In genomic region chr10:75559676-75560548, GRCm38 (mm10) we compare ENCODE assay signal across 8 mouse cellular contexts. TPM values are rescaled to one million over a fixed set of nuclear protein-coding genes. Genes with fewer than 3 reads are reported as not detected.
DNase-seq lines count a peak whose midpoint lies in the region; ATAC-seq and TF ChIP-seq lines count a peak whose summit lies in the region.

Gene Lrrc75b (minus strand): TSS chr10:75560330.

- no peak for TF ChIP-seq POLR2A in CH12.LX (IDR thresholded peaks at IDR 0.05; ENCODE audit: low read depth, low read length)
- TF ChIP-seq POLR2A in olfactory bulb, adult 2 months (IDR thresholded peaks at IDR 0.05; ENCODE audit: insufficient read depth, low read depth, low read length) = no peak

- H3K4me3 ChIP-seq in CH12.LX (replicated peaks in 1 of 3; ENCODE audit: low read depth in 2 of 3, low read length in 2 of 3, poor library complexity in 1 of 3) = peak within 1 kb of the TSS in 1 of 3 experiments; percentile 15
- H3K4me3 ChIP-seq in embryonic facial prominence, embryonic 14.5 days (ENCODE audit: low read depth, low read length) = peak within 1 kb of the TSS; percentile 63
- peak within 1 kb of the TSS; percentile 62 for H3K4me3 ChIP-seq in heart, embryonic 15.5 days
- peak within 1 kb of the TSS; percentile 58 for H3K4me3 ChIP-seq in kidney, postnatal 0 days (replicated peaks; ENCODE audit: low read depth, low read length)
- H3K4me3 ChIP-seq in liver, embryonic 16.5 days (ENCODE audit: low read depth, low read length) = peak within 1 kb of the TSS; percentile 49
- peak within 1 kb of the TSS; percentile 59 for H3K4me3 ChIP-seq in olfactory bulb, adult 2 months (ENCODE audit: insufficient read depth, low read depth, low read length)

- H3K9me3 ChIP-seq in CH12.LX (replicated peaks; ENCODE audit: low read length) = no peaks in the 10 kb centered on the region
- no peaks in the 10 kb centered on the region for H3K9me3 ChIP-seq in embryonic facial prominence, embryonic 14.5 days (ENCODE audit: control insufficient read depth, low read length)
- H3K9me3 ChIP-seq in heart, embryonic 15.5 days (replicated peaks) = no peaks in the 10 kb centered on the region
- H3K9me3 ChIP-seq in kidney, postnatal 0 days (replicated peaks; ENCODE audit: low read length) = no peaks in the 10 kb centered on the region
- no peaks in the 10 kb centered on the region for H3K9me3 ChIP-seq in liver, embryonic 16.5 days (replicated peaks; ENCODE audit: control insufficient read depth, low read length)

- DNase-seq in CH12.LX (ENCODE audit: extremely low read depth) = no peak
- peak; percentile 84 for DNase-seq in adrenal gland, postnatal 14 days
- no peak for DNase-seq in embryonic facial prominence, embryonic 14.5 days (ENCODE audit: low spot score)
- DNase-seq in kidney, postnatal 0 days (ENCODE audit: low spot score) = peak; percentile 22
- DNase-seq in spleen, postnatal 4 days (ENCODE audit: low spot score in 2 of 2) = no peak

- H3K79me2 ChIP-seq in CH12.LX (replicated peaks; ENCODE audit: control insufficient read depth, extremely low read depth, insufficient read depth, poor library complexity, severe bottlenecking) = no peaks in the 10 kb centered on the region

- no peak within 1 kb of the TSS for H3K27ac ChIP-seq in CH12.LX (ENCODE audit: insufficient read depth, low read depth)
- peak within 1 kb of the TSS; percentile 55 for H3K27ac ChIP-seq in embryonic facial prominence, embryonic 14.5 days (replicated peaks; ENCODE audit: low read depth, low read length)
- H3K27ac ChIP-seq in heart, embryonic 15.5 days = no peak within 1 kb of the TSS
- H3K27ac ChIP-seq in kidney, postnatal 0 days = 0 out of 2 replicates have a peak within 1 kb of the TSS, but pooled peaks have one; percentile 19
- no peak within 1 kb of the TSS for H3K27ac ChIP-seq in liver, embryonic 16.5 days (ENCODE audit: low read length)
- H3K27ac ChIP-seq in olfactory bulb, adult 2 months (ENCODE audit: insufficient read depth, low read depth, low read length) = no peak within 1 kb of the TSS

- TF ChIP-seq RAD21 in CH12.LX (IDR thresholded peaks at IDR 0.05; ENCODE audit: low read depth, low read length) = no peak

- H3K4me1 ChIP-seq in CH12.LX (ENCODE audit: control insufficient read depth in 1 of 2, insufficient read depth in 2 of 2) = peaks cover 14 to 27% of the 10 kb centered on the region in 2 experiments
- peaks cover 33% of the 10 kb centered on the region for H3K4me1 ChIP-seq in embryonic facial prominence, embryonic 14.5 days (ENCODE audit: control insufficient read depth, insufficient read depth, low read length)
- peaks cover 40% of the 10 kb centered on the region for H3K4me1 ChIP-seq in heart, embryonic 15.5 days (replicated peaks)
- H3K4me1 ChIP-seq in kidney, postnatal 0 days (replicated peaks; ENCODE audit: insufficient read depth, low read length) = peaks cover 18% of the 10 kb centered on the region
- H3K4me1 ChIP-seq in liver, embryonic 16.5 days (ENCODE audit: control insufficient read depth, low read depth, low read length) = peaks cover 6% of the 10 kb centered on the region; the same call in 1 of the 2 replicates
- peaks cover 14% of the 10 kb centered on the region for H3K4me1 ChIP-seq in olfactory bulb, adult 2 months (ENCODE audit: control insufficient read depth, insufficient read depth, low read length)

- H3K9ac ChIP-seq in CH12.LX (ENCODE audit: insufficient read depth, low read depth) = no peak within 1 kb of the TSS
- H3K9ac ChIP-seq in embryonic facial prominence, embryonic 14.5 days (ENCODE audit: low read depth, low read length) = peak within 1 kb of the TSS; percentile 76
- peak within 1 kb of the TSS; percentile 58 for H3K9ac ChIP-seq in heart, embryonic 15.5 days
- peak within 1 kb of the TSS; percentile 75 for H3K9ac ChIP-seq in kidney, postnatal 0 days (ENCODE audit: low read depth, low read length)
- peak within 1 kb of the TSS; percentile 6; the same call in 1 of the 2 replicates for H3K9ac ChIP-seq in liver, embryonic 16.5 days (ENCODE audit: low read depth, low read length)

- TF ChIP-seq EP300 in CH12.LX (IDR thresholded peaks at IDR 0.05; ENCODE audit: low read length) = no peak

- in situ Hi-C loops in CH12.LX (cut with MboI; ENCODE audit: low pct_ligation_motif_present, low pct_unique_long_range_greater_than_20kb, low sequenced_read_pairs) = no loop called here

- WGBS in embryonic facial prominence, embryonic 14.5 days = 1% methylated on average over 49 of the region's 75 CpGs
- 1% methylated on average over 75 of the region's 75 CpGs for WGBS in heart, embryonic 15.5 days
- WGBS in kidney, postnatal 0 days = 1% methylated on average over 75 of the region's 75 CpGs
- 2% methylated on average over 66 of the region's 75 CpGs for WGBS in liver, embryonic 16.5 days (ENCODE audit: insufficient replicate concordance)
- 1% methylated on average over 75 of the region's 75 CpGs for WGBS in olfactory bulb, adult 2 months

- no peaks in the 10 kb centered on the region for H3K36me3 ChIP-seq in CH12.LX (replicated peaks in 1 of 2; ENCODE audit: control insufficient read depth in 1 of 2, insufficient read depth in 1 of 2, low read length in 1 of 2)
- H3K36me3 ChIP-seq in embryonic facial prominence, embryonic 14.5 days (ENCODE audit: control insufficient read depth, insufficient read depth, low read length) = no peaks in the 10 kb centered on the region
- no peaks in the 10 kb centered on the region for H3K36me3 ChIP-seq in heart, embryonic 15.5 days
- H3K36me3 ChIP-seq in kidney, postnatal 0 days (ENCODE audit: insufficient read depth, low read length) = no peaks in the 10 kb centered on the region
- no peaks in the 10 kb centered on the region for H3K36me3 ChIP-seq in liver, embryonic 16.5 days (ENCODE audit: control insufficient read depth, insufficient read depth)

- ATAC-seq in embryonic facial prominence, embryonic 14.5 days (ENCODE audit: low read depth) = peak; percentile 41
- ATAC-seq in heart, embryonic 15.5 days (replicated peaks; ENCODE audit: insufficient number of reproducible peaks, insufficient read depth, low FRiP score, low read depth) = peak; percentile 59
- peak; percentile 33; the same call in 1 of the 2 replicates for ATAC-seq in kidney, postnatal 0 days (replicated peaks; ENCODE audit: low FRiP score, low read depth)
- ATAC-seq in liver, embryonic 16.5 days (ENCODE audit: low read depth) = peak; percentile 34; the same call in 1 of the 2 replicates

- peaks cover 20% of the 10 kb centered on the region for H3K27me3 ChIP-seq in CH12.LX (replicated peaks)
- H3K27me3 ChIP-seq in embryonic facial prominence, embryonic 14.5 days (replicated peaks; ENCODE audit: control insufficient read depth, insufficient read depth, low read length) = peaks cover 20% of the 10 kb centered on the region
- H3K27me3 ChIP-seq in heart, embryonic 15.5 days = peaks cover 54% of the 10 kb centered on the region
- H3K27me3 ChIP-seq in kidney, postnatal 0 days (ENCODE audit: insufficient read depth, low read length) = 0 out of 2 replicates have a peak, but pooled peaks cover 3% of the 10 kb centered on the region
- H3K27me3 ChIP-seq in liver, embryonic 16.5 days (ENCODE audit: control insufficient read depth, insufficient read depth, low read depth, low read length) = peaks cover 40% of the 10 kb centered on the region

- dilution Hi-C loops in CH12.LX (cut with MboI; ENCODE audit: extremely low pct_ligation_motif_present, extremely low pct_unique_long_range_greater_than_20kb, low sequenced_read_pairs) = no loop called here

- H3K4me2 ChIP-seq in CH12.LX (ENCODE audit: insufficient read depth, low read depth, poor library complexity, severe bottlenecking) = peak within 1 kb of the TSS; percentile 48
- peak within 1 kb of the TSS; percentile 97 for H3K4me2 ChIP-seq in embryonic facial prominence, embryonic 14.5 days (ENCODE audit: low read depth, low read length)
- peak within 1 kb of the TSS; percentile 98 for H3K4me2 ChIP-seq in heart, embryonic 15.5 days
- H3K4me2 ChIP-seq in kidney, postnatal 0 days (ENCODE audit: low read length) = peak within 1 kb of the TSS; percentile 100
- peak within 1 kb of the TSS; percentile 66 for H3K4me2 ChIP-seq in liver, embryonic 16.5 days (ENCODE audit: low read depth, low read length)

- TF ChIP-seq CTCF in CH12.LX (conservative IDR thresholded peaks at IDR 0.05 in 1 of 2, IDR thresholded peaks at IDR 0.05 in 1 of 2; ENCODE audit: low read depth in 2 of 2, low read length in 2 of 2) = no peak
- TF ChIP-seq CTCF in kidney, postnatal 0 days (IDR thresholded peaks at IDR 0.05; ENCODE audit: low read depth) = no peak
- no peak for TF ChIP-seq CTCF in olfactory bulb, adult 2 months (IDR thresholded peaks at IDR 0.05; ENCODE audit: insufficient read depth, low read depth, low read length)

TF ChIP-seq in CH12.LX, 34 proteins besides CTCF, POLR2A, EP300 and RAD21:
- TF ChIP-seq TBP (conservative IDR thresholded peaks at IDR 0.05; ENCODE audit: low read depth, low read length) (no peak), JUN (IDR thresholded peaks at IDR 0.05; ENCODE audit: insufficient read depth, low read depth, low read length) (no peak)

RNA-seq across cellular contexts. Expression of gene Lrrc75b, which starts in this region (rescaled TPM):
- total RNA-seq in CH12.LX (2012; rRNA removed) (not detected in 2 replicates), CH12.LX (2014; rRNA removed) (not detected in 2 replicates)
- not detected in 2 replicates for polyA plus RNA-seq in CH12.LX (2012; ENCODE audit: insufficient read length, low read depth)
- 0.70 and 1.1 TPM in 2 replicates for total RNA-seq in adrenal gland, postnatal 14 days (2021)
- 5.7 and 7.9 TPM in 2 replicates for polyA plus RNA-seq in embryonic facial prominence, embryonic 14.5 days (2014; fragmentation: Nextera tagmentation; extraction: Ambion mirVana)
- polyA plus RNA-seq in heart, embryonic 15.5 days (2015; fragmentation: Nextera tagmentation; extraction: Ambion mirVana) = 1.7 and 2.2 TPM in 2 replicates
- 2.6 and 2.7 TPM in 2 replicates for polyA plus RNA-seq in kidney, postnatal 0 days (2015; fragmentation: Nextera tagmentation; extraction: Ambion mirVana)
- polyA plus RNA-seq in liver, embryonic 16.5 days (2015; fragmentation: Nextera tagmentation; extraction: Ambion mirVana) = 0.05 and 0.06 TPM in 2 replicates
- not detected in 2 replicates for polyA plus RNA-seq in olfactory bulb, adult 2 months (2012; ENCODE audit: insufficient read depth, insufficient read length, low replicate concordance, missing spikeins)

Comparison
In these comparisons a context has a peak if more than half of its experiments do, and no peak if none do; other contexts are left out.
1. Peak in ATAC-seq, H3K4me3 ChIP-seq, H3K9ac ChIP-seq and H3K4me2 ChIP-seq in liver, embryonic 16.5 days; RNA of the gene not detected or under 1 TPM.
2. DNase-seq: peak in adrenal gland, postnatal 14 days (single experiment) and kidney, postnatal 0 days (single experiment); none in CH12.LX (single experiment), embryonic facial prominence, embryonic 14.5 days (single experiment) and spleen, postnatal 4 days (0 of 2).
3. H3K27ac ChIP-seq: peak in embryonic facial prominence, embryonic 14.5 days (single experiment) and kidney, postnatal 0 days (single experiment); none in CH12.LX (single experiment), heart, embryonic 15.5 days (single experiment), liver, embryonic 16.5 days (single experiment) and olfactory bulb, adult 2 months (single experiment).
4. H3K4me2 ChIP-seq: peak in every context shown above with its lines; median percentile 100 in kidney, postnatal 0 days; 98 in heart, embryonic 15.5 days; 97 in embryonic facial prominence, embryonic 14.5 days; 66 in liver, embryonic 16.5 days; 48 in CH12.LX.
5. Peak in every context shown above with its lines, with median percentiles within 50 percentile points of each other: ATAC-seq.